Mouse (Mus musculus) thymus, postnatal 0 days (tissue): ENCODE results near the gene Cks2. TPM values are rescaled to one million over a fixed set of nuclear protein-coding genes. Genes with fewer than 3 reads are reported as not detected.
A peak's percentile ranks its signal among the peaks of the same experiment; 100 is the strongest.
"Not testable (repeated sequence)": the region's sequence is repeated elsewhere in the genome, so short reads cannot be mapped to it uniquely, and the experiment has no call there.

Experiments
- DNase-seq: peaks from one replicate; pipeline ENCODE4 v3.0.0-alpha.2; 2015; ENCODE audit warnings: low spot score
- polyA plus RNA-seq: library from polyadenylated mRNA; unstranded; fragments of >200 nt; fragmentation: Nextera tagmentation; extraction: Ambion mirVana; gene quantifications from 2 replicates; pipeline ENCODE4 v1.2.1, GENCODE M21; 2015

The Cks2 gene
- polyA plus RNA-seq, 1 experiment from 2014 or later: 376 TPM

GRCm38 (mm10) chr13:51638958-51639357 lies 6.1 kb upstream of the Cks2 start:
- no peak for DNase-seq

- no peak for DNase-seq
Observed at GRCm38 (mm10) chr13:51641424-51641823, 3.6 kb upstream of the Cks2 start.

- DNase-seq: peak; percentile 41
Observed at GRCm38 (mm10) chr13:51642171-51642778, 2.8 kb upstream of the Cks2 start.

- DNase-seq: no peak
Observed at GRCm38 (mm10) chr13:51643924-51644828, 856 bp upstream of the Cks2 start.

GRCm38 (mm10) chr13:51645872-51646271 lies 840 bp downstream of the Cks2 start:
- peak; percentile 43 for DNase-seq

- DNase-seq: no peak
Observed at GRCm38 (mm10) chr13:51646362-51647027, 1.5 kb downstream of the Cks2 start.

- DNase-seq: no peak
Observed at GRCm38 (mm10) chr13:51647770-51648169, 2.7 kb downstream of the Cks2 start.

GRCm38 (mm10) chr13:51648237-51648636 lies 3.2 kb downstream of the Cks2 start:
- no peak for DNase-seq

GRCm38 (mm10) chr13:51649740-51650139 lies 4.7 kb downstream of the Cks2 start:
- DNase-seq: no peak

- DNase-seq: peak; percentile 97
Observed at GRCm38 (mm10) chr13:51651408-51652064, 6.5 kb downstream of the Cks2 start, which contains the start of gene Secisbp2. Secisbp2 (plus strand) TSS chr13:51651697.

GRCm38 (mm10) chr13:51653159-51653558 lies 8.1 kb downstream of the Cks2 start:
- no peak for DNase-seq

- no peak for DNase-seq
Observed at GRCm38 (mm10) chr13:51653961-51654360, 8.9 kb downstream of the Cks2 start.

- DNase-seq: no peak
Observed at GRCm38 (mm10) chr13:51656516-51657235, 11.6 kb downstream of the Cks2 start.

GRCm38 (mm10) chr13:51658094-51658493 lies 13.1 kb downstream of the Cks2 start:
- no peak for DNase-seq

GRCm38 (mm10) chr13:51659573-51659972 lies 14.5 kb downstream of the Cks2 start:
- DNase-seq: no peak

GRCm38 (mm10) chr13:51663561-51663960 lies 18.5 kb downstream of the Cks2 start:
- no peak for DNase-seq

- not testable (repeated sequence) for DNase-seq
Observed at GRCm38 (mm10) chr13:51668195-51668594, 23.2 kb downstream of the Cks2 start.

GRCm38 (mm10) chr13:51676641-51677040 lies 31.6 kb downstream of the Cks2 start:
- DNase-seq: no peak

- no peak for DNase-seq
Observed at GRCm38 (mm10) chr13:51677041-51677440, 32.0 kb downstream of the Cks2 start.

- no peak for DNase-seq
Observed at GRCm38 (mm10) chr13:51677630-51678185, 32.7 kb downstream of the Cks2 start.
